Mouse (Mus musculus) ovary, postnatal 10 days (tissue): ENCODE measurements around the gene Arhgap44.

Source experiments
- DNase-seq: peaks from one replicate; pipeline ENCODE4 v3.0.0; 2022; ENCODE audit warnings: low spot score

The Arhgap44 gene

DNA sequence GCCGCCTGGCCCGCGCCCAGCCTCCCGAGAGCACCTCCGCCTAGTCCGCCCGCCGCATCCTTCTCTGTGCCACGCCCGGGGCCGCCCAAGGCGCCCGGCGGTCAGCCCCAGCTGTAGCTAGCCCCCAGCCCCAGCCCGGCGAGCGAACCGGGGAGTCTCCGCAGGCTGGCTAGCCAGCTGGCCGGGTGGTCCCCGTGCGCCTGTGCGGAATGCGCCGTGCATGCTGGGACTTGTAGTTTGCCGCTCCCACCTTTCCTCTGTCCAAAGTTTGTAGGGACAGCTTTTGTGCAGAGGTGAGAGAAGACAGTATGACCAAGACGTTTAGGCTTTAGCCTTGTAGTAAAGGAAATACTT, at the start of gene Arhgap44:
Arhgap44 (minus strand) TSS at position 195 of the 354 bp plus-strand sequence.
- DNase-seq = peak; percentile 26

DNA sequence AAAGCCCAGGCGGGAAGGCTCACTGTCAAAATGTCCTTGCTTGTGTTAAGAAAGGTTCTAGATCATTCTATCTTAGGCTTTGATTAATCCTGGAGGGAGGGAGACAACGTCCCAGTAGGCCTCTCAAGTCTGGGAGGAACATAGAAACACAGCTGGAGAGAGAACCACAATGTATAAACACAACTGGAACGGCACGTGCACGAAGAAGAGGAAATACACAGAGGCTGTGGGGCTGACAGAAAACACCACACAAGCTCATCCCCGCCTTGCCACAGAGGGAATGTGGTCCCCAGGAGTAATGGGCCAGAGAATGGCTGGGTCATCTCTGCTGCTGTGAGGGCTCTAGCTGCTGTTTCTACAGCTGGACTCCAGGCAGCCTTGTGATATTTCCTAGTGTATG, 48.9 kb upstream of the Arhgap44 start:
- DNase-seq = no peak

DNA sequence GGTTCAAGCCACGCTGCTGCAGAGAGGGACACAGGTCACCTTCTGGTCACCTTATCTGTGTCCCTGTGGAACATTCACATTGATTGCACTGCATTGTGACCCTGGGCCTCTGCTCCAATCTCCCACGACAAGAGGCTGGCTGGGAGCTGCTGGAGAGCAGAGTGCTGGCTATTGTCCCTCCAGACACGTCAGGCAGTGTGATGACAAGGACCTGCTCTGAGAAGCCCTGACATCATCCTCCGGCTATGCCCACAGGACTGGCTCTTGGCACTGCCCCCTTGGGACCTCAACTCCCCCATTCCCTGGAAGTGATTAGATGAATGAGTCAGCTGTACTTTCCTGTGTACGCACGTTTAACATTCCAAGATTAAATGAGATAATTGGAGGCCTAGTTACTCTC, 46.7 kb upstream of the Arhgap44 start:
- DNase-seq = no peak

DNA sequence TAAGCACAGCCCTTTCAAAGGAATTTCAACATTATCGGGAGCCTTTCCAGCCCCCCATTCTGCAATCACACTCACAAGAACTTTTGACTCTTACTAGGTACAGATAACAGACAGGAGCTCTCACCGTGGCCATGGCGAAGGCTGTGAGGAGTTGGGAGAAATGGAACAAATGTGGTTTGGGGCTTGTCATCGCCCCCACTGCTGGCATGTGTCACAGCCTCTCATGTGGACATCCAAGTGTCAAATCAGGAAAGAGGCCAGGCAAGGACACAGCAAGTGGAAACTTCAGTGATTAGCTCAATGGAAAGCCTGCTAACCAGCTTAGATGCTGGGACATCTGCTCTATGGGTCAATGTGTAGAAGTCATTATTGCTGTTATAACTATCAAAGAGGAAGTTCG, 42.5 kb upstream of the Arhgap44 start:
- no peak for DNase-seq

DNA sequence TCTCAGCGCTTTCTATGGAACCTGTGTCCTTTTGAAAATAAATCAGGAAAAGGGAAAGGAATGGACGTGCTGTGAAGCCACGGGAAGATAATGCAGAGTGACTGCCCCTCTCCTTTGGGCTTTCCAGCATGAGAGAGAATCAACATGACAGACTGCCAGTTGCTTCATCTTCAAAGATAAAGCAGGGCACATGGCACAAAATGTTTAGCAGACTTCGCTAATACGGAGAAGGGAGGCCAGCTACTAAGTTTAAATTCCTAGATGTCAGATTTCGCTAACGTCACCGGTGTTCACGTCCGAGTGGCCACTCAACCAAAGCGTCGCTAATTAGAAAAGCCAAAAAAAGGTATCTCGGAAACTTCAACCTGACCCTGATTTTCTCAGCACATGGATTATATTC, 41.9 kb upstream of the Arhgap44 start:
- DNase-seq = no peak

DNA sequence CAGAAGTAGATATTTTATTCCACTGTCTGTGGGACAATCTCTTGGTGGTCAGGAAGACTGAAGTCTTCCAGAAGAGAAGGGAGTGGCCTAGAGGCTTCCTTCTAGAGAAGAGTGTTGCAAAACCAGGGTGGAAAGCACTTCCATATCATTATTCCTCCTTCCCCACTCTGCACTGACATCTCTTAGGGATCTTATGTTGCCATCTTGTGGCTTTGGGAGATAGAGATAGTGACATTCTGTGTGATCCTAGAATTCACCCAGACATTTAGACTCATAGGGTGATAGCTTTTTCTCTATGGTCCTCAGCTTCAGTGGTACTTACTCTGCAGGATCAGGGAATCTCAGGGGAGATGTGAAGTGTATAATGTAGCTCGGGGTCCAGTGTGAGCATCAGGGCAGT, 40.3 kb upstream of the Arhgap44 start:
- DNase-seq = no peak

DNA sequence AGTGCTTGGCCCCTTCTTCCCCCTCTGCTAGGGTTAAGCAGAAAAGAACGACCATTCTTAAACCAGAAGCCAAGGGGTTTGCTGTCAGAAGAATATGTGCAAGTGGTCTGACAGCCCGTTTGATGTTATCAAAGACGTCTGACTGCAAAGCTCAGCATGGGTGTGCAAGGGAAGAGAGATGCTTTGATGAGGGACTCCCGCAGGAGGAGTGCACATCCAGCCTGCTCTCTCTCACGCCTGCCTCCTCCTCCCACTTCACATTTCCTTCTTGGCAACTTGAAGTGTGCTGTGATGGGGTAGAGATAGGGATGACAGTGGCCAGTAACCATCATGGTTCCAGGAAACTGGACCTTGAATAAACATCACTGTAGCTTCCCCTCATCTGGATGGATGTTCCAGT, 39.5 kb upstream of the Arhgap44 start:
- DNase-seq = no peak

DNA sequence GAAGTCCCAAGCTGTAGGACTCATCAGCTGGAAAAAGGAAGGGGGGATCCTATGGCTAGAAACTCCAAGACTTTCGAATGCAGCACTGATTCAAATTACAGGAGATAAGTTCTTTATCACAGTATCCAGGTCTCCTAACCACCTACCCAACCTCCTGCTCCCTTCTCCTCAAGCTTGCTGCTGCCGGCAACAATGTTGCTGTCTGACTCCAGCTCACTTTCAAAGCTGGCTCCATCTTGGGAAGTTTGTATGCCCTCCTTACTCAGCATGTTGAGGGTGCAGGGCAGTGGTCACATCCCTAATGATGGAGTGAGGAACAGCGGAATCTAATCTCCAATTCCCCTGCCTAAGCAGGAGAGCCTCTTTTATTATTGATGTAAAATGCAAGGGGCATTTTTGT, 35.3 kb upstream of the Arhgap44 start:
- no peak for DNase-seq

DNA sequence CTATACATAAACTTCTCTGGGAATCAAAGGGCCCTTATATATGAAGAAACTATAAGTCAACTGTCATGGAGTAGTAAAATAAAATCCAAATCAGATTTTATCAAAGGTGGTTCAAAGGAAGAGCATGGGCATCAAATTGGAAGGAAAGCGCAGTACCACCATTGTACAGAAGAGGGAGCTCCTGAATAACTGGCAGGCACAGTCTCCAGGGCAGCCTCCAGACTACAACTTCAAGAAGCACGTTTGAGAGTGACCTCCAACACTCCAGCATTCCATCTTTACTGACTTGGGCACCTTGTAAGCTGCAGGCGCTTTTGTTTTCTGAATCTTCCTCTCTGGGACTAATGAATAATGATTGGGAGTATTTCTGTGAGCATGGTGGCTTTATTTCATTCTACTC, 34.5 kb upstream of the Arhgap44 start:
- peak; percentile 46 for DNase-seq

DNA sequence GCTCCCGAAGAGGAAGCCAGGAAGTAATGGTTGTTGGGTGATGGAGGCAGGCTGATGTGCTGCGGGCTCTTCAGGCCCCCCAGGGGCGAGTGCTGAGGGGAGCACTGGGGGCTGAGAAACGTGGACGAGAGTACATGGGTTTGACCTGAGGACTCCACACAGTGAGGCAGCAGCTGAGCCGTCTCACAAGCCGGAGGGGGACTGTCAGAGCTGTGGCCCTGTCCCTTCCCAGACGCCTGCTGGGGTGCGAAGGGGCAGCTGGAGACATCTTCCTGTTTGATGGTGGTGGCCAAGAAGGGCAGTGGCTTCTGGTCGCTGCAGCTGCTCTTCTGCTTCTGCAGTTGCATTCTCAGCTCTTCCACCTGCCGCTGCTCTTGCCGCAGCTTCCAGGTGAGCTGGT, 24.2 kb upstream of the Arhgap44 start:
- no peak for DNase-seq

DNA sequence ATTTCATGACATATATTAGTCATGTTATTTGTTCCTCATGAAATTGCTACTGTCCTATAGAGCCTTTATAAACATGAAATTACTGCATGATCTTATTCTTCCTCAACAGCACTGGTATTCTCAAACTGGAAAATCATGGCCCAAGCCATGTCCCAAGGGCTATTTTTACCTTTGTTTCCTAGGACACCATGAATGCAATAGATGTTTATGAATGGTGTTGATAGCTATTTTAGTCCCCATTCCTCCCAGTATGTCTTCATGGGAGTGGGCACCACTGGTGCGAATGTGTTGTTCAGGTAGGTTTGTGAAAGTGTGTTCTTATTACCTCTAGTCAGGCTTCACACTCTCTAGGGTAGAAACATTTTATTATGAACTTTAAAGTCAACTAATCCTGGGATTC, 22.4 kb upstream of the Arhgap44 start:
- no peak for DNase-seq

DNA sequence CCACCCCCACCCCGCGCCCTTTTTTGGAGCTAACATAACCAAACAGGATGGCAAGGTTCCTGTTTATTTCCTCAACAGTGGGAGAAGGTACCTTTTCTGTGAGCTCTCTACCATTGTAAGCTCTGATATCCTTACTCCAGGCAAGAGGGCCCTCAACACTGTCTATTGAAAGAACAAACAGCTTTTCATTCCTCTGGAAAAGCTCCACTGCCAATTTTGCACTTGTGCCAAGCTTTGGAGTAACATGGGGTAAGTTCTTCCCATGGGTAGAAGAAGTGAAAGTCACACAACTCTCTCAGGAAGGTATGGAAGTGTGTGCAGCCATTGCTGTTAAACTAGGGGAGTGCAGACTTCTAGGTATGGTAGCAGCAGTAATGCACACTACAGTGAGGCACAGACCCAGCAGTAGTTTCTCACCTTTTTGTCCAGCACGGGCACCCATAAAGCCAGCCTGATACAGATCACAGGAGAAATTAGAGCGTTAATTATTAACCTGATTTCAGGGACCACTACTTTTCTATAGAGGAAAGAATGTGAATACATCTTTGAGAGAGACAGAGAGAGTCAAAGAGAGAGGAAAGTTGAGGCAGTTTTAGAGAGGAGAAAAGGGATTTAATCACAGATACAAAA, 7.5 kb upstream of the Arhgap44 start:
- no peak for DNase-seq

DNA sequence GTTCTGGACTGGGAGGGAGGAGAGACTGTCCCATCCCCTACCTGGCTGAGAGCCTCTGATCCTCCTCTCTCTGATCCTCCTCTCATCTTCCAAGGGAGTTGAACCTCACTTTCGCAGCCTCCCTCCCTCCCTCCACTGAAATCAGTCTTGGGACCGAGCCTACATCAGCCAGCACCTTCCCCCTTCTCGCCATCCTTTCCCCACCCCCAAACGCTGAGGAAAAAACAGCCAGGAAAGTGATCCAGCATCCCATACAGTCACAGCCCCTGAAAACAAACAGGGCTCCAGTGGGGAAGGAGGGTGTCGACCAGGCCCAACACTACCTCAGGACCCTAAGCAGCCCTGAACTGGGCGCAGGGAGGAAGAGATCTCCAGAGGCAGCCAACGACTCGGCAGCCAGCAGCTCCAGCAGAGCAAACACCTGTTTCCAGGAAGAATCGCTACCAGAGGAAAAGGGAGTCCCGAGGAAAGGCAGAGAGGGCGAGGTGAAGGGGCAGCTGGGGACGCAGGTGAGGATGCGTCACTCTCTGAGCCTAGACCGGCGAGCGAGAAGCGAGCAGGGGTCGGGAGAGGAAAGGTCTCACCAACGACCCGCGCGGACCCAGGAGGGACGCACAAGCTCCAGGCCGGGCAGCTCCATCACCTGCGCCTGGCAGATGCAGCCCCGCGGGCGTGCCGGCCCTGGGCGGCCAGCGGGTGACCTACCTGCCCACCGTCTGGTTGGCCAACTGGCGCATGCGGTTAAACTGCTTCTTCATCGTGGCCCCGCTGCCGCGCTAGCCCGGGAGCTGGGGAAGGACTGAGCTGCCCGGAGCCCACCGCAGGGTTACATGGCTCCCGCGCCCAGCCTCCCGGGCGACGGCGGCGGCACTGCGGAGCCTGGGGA, 637 bp downstream of the Arhgap44 start:
- peak; percentile 18 for DNase-seq

DNA sequence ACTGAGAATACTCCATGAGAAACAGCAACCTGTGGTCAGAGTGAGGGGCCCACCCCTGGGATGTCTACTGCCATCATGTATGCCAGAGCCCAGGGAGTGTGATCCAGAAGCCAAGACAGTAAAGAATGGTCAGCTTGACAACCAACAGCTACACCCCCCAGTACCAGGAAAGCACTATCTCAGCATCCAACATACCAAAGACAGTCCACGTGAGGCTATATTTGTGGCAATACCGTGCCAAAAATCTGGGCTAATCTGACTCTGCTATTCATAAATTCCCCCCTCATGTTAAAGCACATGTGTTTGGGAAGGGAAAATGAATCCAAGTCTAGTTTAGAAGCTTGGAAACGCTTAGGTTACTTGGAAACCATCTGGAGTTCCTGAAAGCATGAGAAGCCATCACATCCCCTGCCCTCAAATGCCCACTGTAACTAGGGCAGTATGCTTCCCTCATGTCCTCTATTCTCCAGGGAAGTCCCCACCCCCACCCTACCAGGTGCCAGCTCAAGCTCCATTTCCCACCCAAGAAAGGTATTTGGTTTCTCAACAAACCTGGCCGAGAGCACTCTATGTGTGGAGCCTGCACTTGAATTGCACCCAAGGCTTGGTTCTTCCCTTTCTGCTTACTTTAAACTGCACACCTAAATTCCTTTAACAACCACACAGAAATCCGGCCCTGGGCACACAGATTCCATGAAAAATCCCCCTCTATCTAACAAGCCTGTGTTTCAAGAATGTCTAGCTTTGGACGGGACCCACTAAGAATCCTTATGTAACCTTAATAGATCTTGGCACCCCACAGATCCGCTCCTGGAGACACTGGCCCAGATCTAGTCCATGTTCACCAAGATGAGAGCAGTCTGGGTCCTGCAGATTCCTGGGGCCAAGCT, 1.5 kb downstream of the Arhgap44 start:
- no peak for DNase-seq

DNA sequence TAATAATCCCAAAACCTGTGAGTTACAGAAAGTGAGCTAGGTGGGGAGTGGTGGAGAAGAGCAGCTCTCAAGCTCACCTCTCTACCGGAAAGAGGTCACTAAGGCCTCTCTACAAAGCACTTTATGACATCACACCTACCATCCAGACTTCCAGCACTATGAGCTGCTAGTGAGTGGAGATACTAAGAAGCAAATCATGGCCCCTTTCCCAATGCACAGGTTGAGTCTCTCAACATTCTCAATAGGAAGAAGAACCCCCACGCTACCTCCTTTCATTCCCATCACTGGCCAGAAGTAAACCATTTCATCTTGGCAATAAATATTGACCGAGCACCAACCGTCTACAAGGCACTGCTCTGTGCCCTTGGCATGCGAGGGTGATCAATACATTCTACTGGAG, 3.0 kb downstream of the Arhgap44 start, which contains the start of gene 1700086D15Rik:
1700086D15Rik (minus strand) TSS at position 101 of the 400 bp plus-strand sequence.
- no peak for DNase-seq

DNA sequence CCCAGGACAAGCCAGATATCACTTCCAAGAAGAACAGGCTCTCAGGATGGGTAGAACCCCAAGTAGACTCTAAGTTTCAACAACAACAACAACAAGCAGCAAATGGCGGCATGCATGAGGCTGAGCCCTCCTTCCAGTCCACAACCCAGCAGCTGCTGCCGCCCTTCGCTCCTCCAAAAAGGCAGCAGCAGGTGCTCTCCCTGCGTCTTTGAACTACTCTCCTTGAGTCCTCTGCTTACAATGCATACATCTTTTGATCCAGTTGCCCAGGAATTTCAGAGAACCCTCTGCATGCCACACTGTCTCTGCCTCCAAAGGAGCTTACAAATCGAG, 4.1 kb downstream of the Arhgap44 start:
- DNase-seq = no peak

DNA sequence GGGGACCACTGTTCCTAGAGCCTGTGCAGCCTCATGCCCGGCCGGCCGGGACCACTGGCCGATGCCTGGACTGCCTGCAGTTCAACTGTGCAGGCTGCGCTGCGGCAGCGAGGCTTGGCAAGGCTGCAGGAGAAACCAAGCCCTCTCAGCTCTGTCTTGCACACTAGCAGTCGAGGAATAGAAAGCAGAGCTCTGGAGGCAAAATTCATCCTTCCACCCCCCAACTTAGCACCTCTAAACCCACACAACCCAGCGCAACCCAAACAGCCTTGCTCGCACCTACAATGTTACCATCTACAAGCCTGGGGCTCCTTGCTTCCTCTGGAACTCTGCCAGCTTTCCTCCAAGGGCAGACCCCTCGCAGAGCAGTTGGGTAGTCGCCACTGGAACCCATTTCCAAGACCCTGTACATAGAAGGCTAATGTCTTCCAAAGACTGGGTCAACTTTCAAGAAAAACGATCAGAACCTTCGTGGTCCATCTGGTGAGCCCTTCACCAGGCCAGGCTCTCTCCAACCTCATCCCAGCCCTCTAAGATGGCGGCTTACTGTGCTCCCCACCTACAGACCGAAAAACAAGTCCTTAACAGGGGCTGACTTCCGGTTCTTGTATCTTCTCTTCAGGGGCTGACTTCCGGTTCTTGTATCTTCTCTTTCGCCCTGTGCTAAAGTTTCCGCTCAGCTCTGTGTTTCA, 4.6 kb downstream of the Arhgap44 start:
- no peak for DNase-seq

DNA sequence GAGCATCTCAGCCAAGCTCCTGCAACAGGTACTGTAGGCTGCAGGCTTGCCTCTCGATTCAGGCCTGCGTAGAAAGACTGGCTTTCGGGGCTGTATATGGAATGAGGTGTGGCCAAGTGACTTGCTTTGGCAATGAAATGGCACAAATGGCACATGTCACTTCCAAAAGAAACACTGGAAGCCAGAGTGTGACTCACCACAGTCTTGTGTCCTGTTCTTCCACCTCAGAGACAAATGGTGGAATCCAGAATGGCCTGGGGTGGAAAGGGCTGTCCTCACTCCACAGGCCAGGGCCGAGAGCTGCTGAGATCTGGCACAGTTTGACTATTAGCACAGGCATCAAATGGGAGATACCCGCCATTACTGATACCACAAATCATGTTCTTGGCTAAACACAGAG, 9.8 kb downstream of the Arhgap44 start:
- DNase-seq = no peak

DNA sequence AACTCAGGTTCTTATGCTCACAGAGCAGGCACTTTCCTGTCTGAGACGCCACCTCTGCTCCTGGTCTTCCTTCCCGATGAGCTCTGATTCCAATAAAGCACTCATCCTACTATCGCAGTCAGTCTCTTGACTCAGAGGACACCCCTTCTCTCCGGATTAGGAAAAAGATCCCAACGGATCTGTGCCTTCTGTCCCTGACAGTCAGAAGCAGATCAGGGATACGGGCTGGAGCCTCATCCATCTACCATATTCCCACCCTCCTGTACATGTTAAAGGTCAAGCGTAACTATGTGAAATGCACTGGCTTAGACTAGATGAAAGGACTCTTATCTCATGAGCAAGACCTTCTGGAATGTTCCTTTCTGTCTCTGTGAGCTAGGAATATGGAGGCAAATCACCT, 14.3 kb downstream of the Arhgap44 start:
- no peak for DNase-seq

DNA sequence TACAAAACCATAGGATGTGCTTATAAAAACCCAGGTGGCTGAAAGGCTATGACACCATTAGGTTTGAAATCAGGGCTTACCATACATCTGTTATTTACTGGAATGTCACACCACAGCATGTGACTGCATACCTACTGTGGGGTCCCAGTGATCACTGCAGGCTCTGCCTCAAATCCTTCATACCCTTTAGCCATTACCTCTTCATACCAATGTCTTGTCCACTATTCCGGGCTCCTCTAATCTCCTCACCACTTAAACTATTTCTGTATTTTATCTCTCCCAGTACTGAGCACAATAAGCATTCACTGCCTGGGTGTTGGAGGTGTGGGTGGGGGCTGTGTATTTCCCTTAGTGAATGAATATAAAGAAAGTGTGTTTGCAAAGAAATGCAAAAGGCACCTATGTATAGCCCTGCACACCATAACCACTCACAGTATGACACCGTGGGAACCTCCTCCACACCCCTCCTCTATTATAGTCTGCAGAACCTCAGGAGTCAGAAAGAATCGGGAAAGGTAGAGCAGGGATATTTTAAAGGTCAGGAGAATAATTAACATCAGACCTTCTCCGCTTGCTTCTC, 19.8 kb downstream of the Arhgap44 start:
- no peak for DNase-seq

DNA sequence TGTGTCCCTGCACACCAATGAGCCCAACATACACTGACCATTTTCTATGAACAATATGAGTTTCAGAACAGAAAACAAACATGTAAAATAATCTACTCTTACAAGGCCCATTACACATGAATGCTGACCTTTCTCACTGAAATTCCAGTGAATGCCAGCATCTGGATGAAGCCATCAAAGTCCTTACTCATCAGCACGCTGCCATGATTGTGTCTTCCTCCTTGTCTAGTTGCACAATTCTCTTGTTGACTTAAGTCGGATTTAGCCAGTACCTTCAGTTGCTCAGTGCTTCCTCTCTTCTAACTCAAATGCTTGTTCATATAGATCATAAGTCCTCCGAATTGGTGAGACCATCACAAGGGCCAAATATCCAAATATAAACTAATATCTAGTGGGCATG, 23.7 kb downstream of the Arhgap44 start:
- no peak for DNase-seq

DNA sequence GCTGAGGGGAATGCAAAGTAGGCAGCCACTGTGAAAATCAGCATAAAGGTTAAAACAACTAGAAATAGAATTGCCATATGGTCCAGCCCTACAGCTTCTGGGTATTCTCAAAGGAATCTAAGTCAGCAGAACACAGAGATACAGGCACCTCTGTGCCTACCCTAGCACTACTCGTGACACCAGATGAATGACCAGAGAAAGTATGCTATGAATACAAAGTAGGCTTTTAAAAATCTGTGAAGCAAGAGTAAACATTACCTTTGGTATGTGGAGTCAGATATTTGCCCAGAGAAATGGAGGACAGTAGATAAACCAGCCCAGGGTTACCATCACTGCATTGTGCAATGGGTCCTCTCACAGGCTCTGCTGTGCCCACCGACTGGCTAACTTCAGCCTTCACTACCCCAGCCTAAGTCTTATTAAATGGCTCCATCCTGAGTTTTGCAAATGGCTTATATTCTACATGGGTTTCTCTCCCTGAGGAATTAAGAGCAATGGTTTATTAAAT, 25.6 kb downstream of the Arhgap44 start:
- no peak for DNase-seq
